Mouse (Mus musculus) kidney, adult 2 months (tissue): ENCODE results near the gene Mpp3. TPM values are rescaled to one million over a fixed set of nuclear protein-coding genes. Genes with fewer than 3 reads are reported as not detected.

Source experiments
- DNase-seq: peaks from one replicate; pipeline ENCODE4 v3.0.0; 2021
- H3K27ac ChIP-seq: fragments of 200-500 bp; 2 replicates; pipeline ENCODE4 v1.5.1; 2012; ENCODE audit warnings: low read depth, low read length, control low read depth, inconsistent platforms; ENCODE audit not compliant: insufficient read depth
- H3K27me3 ChIP-seq: fragments of 200-500 bp; replicated peaks from 2 replicates; pipeline ENCODE4 v1.6.1; 2012; ENCODE audit warnings: mild to moderate bottlenecking, moderate library complexity, low read length, inconsistent platforms; ENCODE audit not compliant: control insufficient read depth, insufficient read depth
- H3K36me3 ChIP-seq: fragments of 200-500 bp; 2 replicates; pipeline ENCODE4 v1.6.1; 2012; ENCODE audit warnings: mild to moderate bottlenecking, moderate library complexity, low read length, inconsistent platforms; ENCODE audit not compliant: control insufficient read depth, insufficient read depth
- H3K4me1 ChIP-seq: fragments of 200-500 bp; 2 replicates; pipeline ENCODE4 v1.6.1; 2011; ENCODE audit warnings: low read length; ENCODE audit not compliant: control insufficient read depth, insufficient read depth
- H3K4me3 ChIP-seq: fragments of 200-500 bp; 2 replicates; pipeline ENCODE4 v1.5.1; 2011; ENCODE audit warnings: mild to moderate bottlenecking, low read depth, low read length, control low read depth; ENCODE audit not compliant: insufficient read depth
- CTCF ChIP-seq: fragments of 200-500 bp; conservative IDR thresholded peaks from 2 replicates; pipeline ENCODE4 v1.5.1; 2011; ENCODE audit warnings: low read depth, mild to moderate bottlenecking, control low read depth, low read length, moderate library complexity, mixed read lengths; ENCODE audit not compliant: insufficient read depth, insufficient read length
- POLR2A ChIP-seq: fragments of 200-500 bp; IDR thresholded peaks from one replicate; pipeline ENCODE4 v1.6.1; 2011; ENCODE audit warnings: low read depth, low read length, control low read depth
- WGBS: fragments of 180-500 bp; shearing (Covaris S2); methylation state at CpG from one replicate; pipeline ENCODE4 v1.1.7; 2018; 5-methylcytosine and 5-hydroxymethylcytosine counted together
- polyA plus RNA-seq: library from polyadenylated mRNA; depleted of rRNA; stranded (reverse); fragments of >200 nt; gene quantifications from 2 replicates; pipeline ENCODE4 v1.2.3, GENCODE M21; 2012

Mpp3 gene
- polyA plus RNA-seq, 1 experiment = 2.3 TPM

DNA sequence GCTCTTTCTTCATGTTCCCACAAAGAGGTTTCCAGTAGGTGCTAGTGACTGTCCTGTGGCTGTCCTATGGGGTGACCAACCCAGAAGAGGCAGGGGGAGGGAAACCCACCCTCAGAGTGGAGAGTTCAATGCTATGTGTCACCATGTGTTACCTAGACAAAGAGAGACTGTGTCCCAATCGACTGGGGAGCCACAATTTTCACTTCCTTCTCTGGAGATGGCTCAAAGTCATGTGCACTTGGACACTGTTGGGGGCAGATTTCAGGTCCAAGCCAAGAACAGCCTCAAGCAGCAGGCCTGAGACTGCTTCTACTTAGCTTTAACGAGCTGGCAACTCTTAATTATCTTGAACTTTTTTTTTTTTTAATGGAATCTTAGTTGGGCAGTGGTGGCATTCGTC, 56.2 kb downstream of the Mpp3 start:
- DNase-seq = no peak
- Histone ChIP-seq H3K27me3 (no peaks in the 10 kb centered on the region), H3K4me1 (no peaks in the 10 kb centered on the region), H3K36me3 (no peaks in the 10 kb centered on the region; the same call in 1 of the 2 replicates), H3K4me3 (no peak overlapping the region), H3K27ac (no peak overlapping the region)
- 74% methylated on average over 3 of the region's 3 CpGs for WGBS
- no peak for TF ChIP-seq CTCF
- TF ChIP-seq POLR2A = no peak

DNA sequence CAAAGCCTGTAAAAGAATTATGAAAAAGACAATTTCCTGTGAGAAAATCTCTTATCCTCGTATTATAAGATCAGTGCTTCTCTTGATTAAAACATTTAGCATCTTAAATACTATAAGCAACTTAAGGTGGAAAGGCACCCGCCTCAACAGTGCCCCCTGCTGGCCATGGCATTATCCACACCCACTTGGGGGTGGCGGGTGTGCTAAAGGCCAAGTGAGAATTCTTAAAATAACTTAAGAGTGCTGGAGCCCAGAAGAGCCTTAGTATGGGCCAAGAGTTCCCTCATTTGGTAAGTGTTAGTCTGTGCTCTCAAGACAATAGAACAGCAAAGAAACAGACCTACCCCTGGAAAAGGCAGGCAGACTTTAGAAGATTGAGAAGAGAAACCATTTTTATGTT, 56.9 kb downstream of the Mpp3 start:
- Histone ChIP-seq H3K27ac (no peak overlapping the region), H3K4me3 (no peak overlapping the region), H3K36me3 (no peaks in the 10 kb centered on the region; the same call in 1 of the 2 replicates), H3K4me1 (no peaks in the 10 kb centered on the region), H3K27me3 (no peaks in the 10 kb centered on the region)
- WGBS = 51% methylated on average over 3 of the region's 3 CpGs
- peak; percentile 48 for DNase-seq
- TF ChIP-seq POLR2A (no peak), CTCF (peak; percentile 65)

DNA sequence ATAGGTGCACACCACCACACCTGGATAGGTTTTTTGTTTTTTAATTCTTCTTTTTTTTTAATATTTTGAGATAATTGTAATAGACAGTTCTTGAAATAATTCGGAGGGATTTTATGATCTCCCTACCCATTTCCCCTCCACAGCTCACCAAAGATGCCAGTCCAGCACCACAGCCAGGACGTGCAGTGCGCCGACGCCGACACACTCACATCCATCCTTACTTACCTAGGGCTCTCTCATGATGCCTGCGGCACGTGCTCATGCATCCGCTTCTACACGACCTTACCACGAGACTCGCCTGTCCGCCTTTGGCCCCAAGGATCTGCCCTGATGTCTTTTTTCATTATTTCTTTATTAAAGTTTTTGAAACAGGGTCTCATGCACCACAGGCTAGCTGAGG, 58.4 kb downstream of the Mpp3 start:
- TF ChIP-seq CTCF (no peak), POLR2A (no peak)
- Histone ChIP-seq H3K36me3 (no peaks in the 10 kb centered on the region; the same call in 1 of the 2 replicates), H3K27me3 (no peaks in the 10 kb centered on the region), H3K4me1 (no peaks in the 10 kb centered on the region), H3K4me3 (no peak overlapping the region), H3K27ac (no peak overlapping the region)
- DNase-seq = no peak
- 87% methylated on average over 13 of the region's 13 CpGs for WGBS

DNA sequence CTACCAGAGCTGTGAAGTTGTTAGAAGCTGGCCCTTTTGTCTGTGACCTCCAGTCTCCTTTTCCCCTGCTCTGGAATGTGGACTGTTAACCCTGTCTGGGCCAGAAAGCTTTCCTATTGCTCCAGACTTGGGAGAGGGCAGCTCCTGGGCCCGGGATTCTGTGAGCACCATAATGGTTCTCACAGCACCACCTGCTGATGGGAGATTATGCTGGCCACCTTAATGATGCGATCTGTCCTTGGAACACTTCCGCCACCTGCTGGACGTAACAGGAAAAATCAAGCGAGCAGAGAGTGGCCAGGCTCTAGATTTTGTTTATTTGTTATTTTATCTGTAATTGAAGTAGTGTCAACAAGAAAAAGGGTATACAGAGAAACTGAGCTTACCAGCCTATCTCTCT, 59.5 kb downstream of the Mpp3 start:
- 0% methylated on average over 5 of the region's 5 CpGs for WGBS
- no peak overlapping the region for H3K27ac ChIP-seq
- TF ChIP-seq CTCF (peak; percentile 100; the same call in 1 of the 2 replicates), POLR2A (no peak)

DNA sequence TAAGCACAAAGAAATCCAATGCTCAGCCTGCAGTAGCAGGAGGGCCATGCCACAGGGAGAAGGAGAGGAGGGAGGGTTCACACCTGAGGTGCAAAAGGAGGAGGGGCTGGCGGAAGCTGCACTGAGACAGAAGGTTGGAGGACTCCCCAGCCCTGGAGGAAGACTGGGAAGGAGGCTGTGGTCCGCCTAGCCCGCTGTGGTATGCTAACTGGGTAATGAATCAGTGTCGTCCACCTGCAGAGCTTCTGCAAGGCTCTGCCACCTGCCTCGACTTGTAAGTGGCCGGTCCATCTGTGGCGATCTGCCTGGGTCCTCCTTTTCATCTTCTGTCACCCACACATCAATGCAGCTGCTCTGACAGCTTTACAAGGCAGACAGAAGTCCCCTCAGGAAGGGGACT, 60.0 kb downstream of the Mpp3 start:
- no peak for DNase-seq
- Histone ChIP-seq H3K36me3 (no peaks in the 10 kb centered on the region), H3K27ac (no peak overlapping the region), H3K4me1 (no peaks in the 10 kb centered on the region), H3K4me3 (no peak overlapping the region), H3K27me3 (peaks cover 5% of the 10 kb centered on the region; the same call in 1 of the 2 replicates)
- WGBS = 36% methylated on average over 7 of the region's 7 CpGs
- TF ChIP-seq CTCF (no peak), POLR2A (no peak)

More for the DNA sequence above, 59.5 kb downstream of the Mpp3 start:
- DNase-seq = peak; percentile 88
- Histone ChIP-seq H3K36me3 (no peaks in the 10 kb centered on the region), H3K4me1 (no peaks in the 10 kb centered on the region), H3K4me3 (no peak overlapping the region), H3K27me3 (peaks cover 1% of the 10 kb centered on the region; the same call in 1 of the 2 replicates)

DNA sequence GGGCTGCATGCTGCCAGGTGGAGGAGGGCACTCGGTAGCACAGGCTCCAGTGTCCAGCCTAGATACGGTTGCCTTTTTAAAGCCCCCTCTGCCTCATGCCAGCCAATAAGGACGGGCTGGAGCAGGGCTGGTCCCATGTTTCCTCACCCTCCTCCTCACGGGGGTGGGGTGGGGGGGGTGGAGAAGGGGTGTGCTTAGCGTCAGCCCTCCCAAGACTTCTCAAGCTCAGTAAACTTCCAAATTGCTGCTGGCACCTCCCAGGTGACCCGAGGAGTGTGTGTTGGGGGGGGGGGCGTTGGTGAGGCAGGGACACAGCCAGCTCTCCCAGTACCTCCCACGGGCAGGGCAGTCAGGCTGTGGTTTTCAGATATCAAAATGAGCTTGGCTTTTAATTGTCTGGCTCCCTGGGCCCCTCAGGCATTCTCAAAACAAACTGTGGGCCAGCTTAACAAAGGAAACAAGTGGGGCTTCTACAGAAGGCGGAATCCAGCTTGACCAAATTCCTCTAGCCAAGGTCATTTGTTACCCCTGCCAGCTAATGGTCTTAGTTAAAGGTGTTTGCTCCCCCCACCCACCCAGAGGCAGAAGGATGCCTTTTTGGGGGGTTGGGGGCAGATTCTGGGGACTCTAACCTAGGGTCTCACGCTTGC, 61.2 kb downstream of the Mpp3 start, which contains the start of gene Sost:
Gene Sost, minus strand, starts transcription at position 51 of the 650 bp plus-strand sequence.
- Histone ChIP-seq H3K4me3 (no peak within 1 kb of the TSS), H3K27ac (no peak within 1 kb of the TSS), H3K36me3 (no peaks in the 10 kb centered on the region), H3K4me1 (no peaks in the 10 kb centered on the region), H3K27me3 (peaks cover 5% of the 10 kb centered on the region; the same call in 1 of the 2 replicates)
- WGBS = 48% methylated on average over 10 of the region's 10 CpGs
- no peak for TF ChIP-seq POLR2A
- TF ChIP-seq CTCF = no peak
- no peak for DNase-seq

DNA sequence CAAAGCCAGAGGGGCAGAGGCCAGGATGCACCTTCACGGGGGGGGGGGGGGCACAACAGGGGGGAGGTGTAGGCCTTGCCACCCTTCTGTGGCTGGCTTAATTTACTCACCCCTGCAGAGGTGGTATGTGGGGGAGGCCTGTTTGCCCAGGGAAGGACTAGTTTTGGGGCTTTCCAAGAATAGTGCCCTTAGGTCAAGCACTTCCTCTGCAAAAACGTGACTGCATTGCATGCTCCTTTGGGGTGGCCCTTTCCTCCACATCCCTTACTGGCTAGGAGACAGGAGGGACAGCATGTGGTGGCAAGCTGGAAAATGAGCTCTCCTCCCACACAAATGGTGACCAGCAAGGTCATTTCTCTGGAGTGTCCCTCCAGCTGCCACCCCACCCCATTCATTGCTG, 62.7 kb downstream of the Mpp3 start:
- 11% methylated on average over 2 of the region's 2 CpGs for WGBS

More for the DNA sequence above, 62.7 kb downstream of the Mpp3 start:
- no peak overlapping the region for H3K27ac ChIP-seq
- H3K27me3 ChIP-seq = peaks cover 5% of the 10 kb centered on the region; the same call in 1 of the 2 replicates
- TF ChIP-seq POLR2A = no peak
- TF ChIP-seq CTCF = no peak
- no peak overlapping the region for H3K4me3 ChIP-seq
- no peak for DNase-seq
- no peaks in the 10 kb centered on the region for H3K4me1 ChIP-seq
- H3K36me3 ChIP-seq = no peaks in the 10 kb centered on the region
